Mouse (Mus musculus) stomach, postnatal 0 days (tissue): ENCODE data around the gene Tgoln1.

Source experiments
- CTCF ChIP-seq: IDR thresholded peaks from 2 replicates; pipeline ENCODE4 v1.5.1; 2016; ENCODE audit warnings: antibody characterized with exemption, low read depth, mild to moderate bottlenecking, moderate library complexity
- EP300 ChIP-seq: optimal IDR thresholded peaks from 2 replicates; pipeline ENCODE3; 2016; ENCODE audit warnings: antibody characterized with exemption

DNA sequence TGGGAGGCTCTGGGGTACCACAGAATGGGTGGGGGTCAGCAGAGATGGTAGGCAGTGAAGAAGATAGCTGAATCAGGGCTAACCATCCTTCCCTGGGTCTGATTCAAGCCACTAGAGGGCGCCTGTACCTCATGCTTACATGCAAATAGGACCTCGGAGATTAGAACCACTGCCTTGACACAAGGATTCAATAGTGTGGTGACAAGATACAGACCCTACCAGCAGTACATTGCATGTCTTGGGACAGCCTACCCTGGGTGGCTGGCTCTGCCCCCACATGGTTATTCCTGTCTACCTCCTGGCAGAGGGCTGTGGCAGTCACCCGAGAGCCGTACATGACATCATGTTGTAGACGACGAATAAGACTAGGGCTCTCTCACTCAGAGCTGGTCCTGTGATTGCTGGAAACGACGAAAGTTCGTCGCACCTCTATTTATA, 30.6 kb upstream of the Tgoln1 start:
- TF ChIP-seq CTCF (peak; percentile 91), EP300 (no peak)
